Mouse (Mus musculus) embryonic fibroblast, embryonic 13.5 days (primary cell): ENCODE measurements at regions not wholly inside any gene's neighbourhood (a gene's known extent, or its start where the extent isn't known, plus 50 kb on each side); places are given as distances from the start of the nearest gene placed in this dataset.
A peak's percentile ranks its signal among the peaks of the same experiment; 100 is the strongest.

Experiments
- H3K27ac ChIP-seq: 2 replicates; pipeline ENCODE4 v1.5.1; 2012; ENCODE audit warnings: low read length, control low read depth, inconsistent platforms; ENCODE audit not compliant: insufficient read depth
- H3K4me1 ChIP-seq: 2 replicates; pipeline ENCODE4 v1.6.1; 2011; ENCODE audit warnings: low read length; ENCODE audit not compliant: control insufficient read depth, insufficient read depth
- H3K4me3 ChIP-seq: 2 replicates; pipeline ENCODE4 v1.5.1; 2011; ENCODE audit warnings: mild to moderate bottlenecking, control low read depth, low read length; ENCODE audit not compliant: insufficient read depth
- CTCF ChIP-seq: IDR thresholded peaks from 2 replicates; pipeline ENCODE4 v1.5.1; 2011; ENCODE audit warnings: mild to moderate bottlenecking, control low read depth, low read length, moderate library complexity, borderline replicate concordance; ENCODE audit not compliant: insufficient read depth
- POLR2A ChIP-seq: IDR thresholded peaks from 2 replicates; pipeline ENCODE4 v1.6.1; 2011; ENCODE audit warnings: low read depth, mild to moderate bottlenecking, control low read depth, low read length, moderate library complexity

GRCm38 (mm10) chr16:29939869-29940707 is 124.1 kb upstream of the Hes1 start:
- H3K27ac ChIP-seq = no peak overlapping the region
- TF ChIP-seq POLR2A = no peak
- no peak for TF ChIP-seq CTCF
- H3K4me1 ChIP-seq = peaks cover 3% of the 10 kb centered on the region; the same call in 1 of the 2 replicates
- H3K4me3 ChIP-seq = no peak overlapping the region

GRCm38 (mm10) chr16:29942111-29942510 is 122.1 kb upstream of the Hes1 start:
- Histone ChIP-seq H3K27ac (no peak overlapping the region), H3K4me3 (no peak overlapping the region), H3K4me1 (peaks cover 3% of the 10 kb centered on the region; the same call in 1 of the 2 replicates)
- TF ChIP-seq CTCF (no peak), POLR2A (no peak)

GRCm38 (mm10) chr16:29943963-29944860 is 120.0 kb upstream of the Hes1 start:
- no peak for TF ChIP-seq CTCF
- no peak for TF ChIP-seq POLR2A
- Histone ChIP-seq H3K27ac (no peak overlapping the region), H3K4me1 (peaks cover 3% of the 10 kb centered on the region; the same call in 1 of the 2 replicates), H3K4me3 (no peak overlapping the region)

GRCm38 (mm10) chr16:29944966-29945365 is 119.2 kb upstream of the Hes1 start:
- TF ChIP-seq CTCF (no peak), POLR2A (no peak)
- peak overlapping the region; percentile 81; the same call in 1 of the 2 replicates for H3K27ac ChIP-seq
- H3K4me1 ChIP-seq = peaks cover 3% of the 10 kb centered on the region; the same call in 1 of the 2 replicates
- H3K4me3 ChIP-seq = no peak overlapping the region

GRCm38 (mm10) chr16:29945376-29945890 is 118.8 kb upstream of the Hes1 start:
- TF ChIP-seq POLR2A = no peak
- no peak for TF ChIP-seq CTCF

GRCm38 (mm10) chr16:29945891-29946598 is 118.1 kb upstream of the Hes1 start:
- H3K27ac ChIP-seq = peak overlapping the region; percentile 81
- peak overlapping the region; percentile 28; the same call in 1 of the 2 replicates for H3K4me3 ChIP-seq
- H3K4me1 ChIP-seq = peaks cover 3% of the 10 kb centered on the region; the same call in 1 of the 2 replicates
- TF ChIP-seq CTCF (no peak), POLR2A (0 out of 2 replicates have a peak, but pooled peaks have one; percentile 10)

More at GRCm38 (mm10) chr16:29945376-29945890, 118.8 kb upstream of the Hes1 start:
- H3K4me3 ChIP-seq = peak overlapping the region; percentile 28; the same call in 1 of the 2 replicates
- H3K27ac ChIP-seq = peak overlapping the region; percentile 81
- peaks cover 3% of the 10 kb centered on the region; the same call in 1 of the 2 replicates for H3K4me1 ChIP-seq

GRCm38 (mm10) chr16:29946966-29947365 is 117.2 kb upstream of the Hes1 start:
- H3K4me1 ChIP-seq = peaks cover 3% of the 10 kb centered on the region; the same call in 1 of the 2 replicates
- no peak for TF ChIP-seq POLR2A
- no peak for TF ChIP-seq CTCF
- H3K27ac ChIP-seq = no peak overlapping the region
- no peak overlapping the region for H3K4me3 ChIP-seq

- peaks cover 3% of the 10 kb centered on the region; the same call in 1 of the 2 replicates for H3K4me1 ChIP-seq
Observed at GRCm38 (mm10) chr16:29947670-29948069, 116.5 kb upstream of the Hes1 start.

GRCm38 (mm10) chr16:29950136-29950535 is 114.0 kb upstream of the Hes1 start:
- H3K4me1 ChIP-seq = peaks cover 2% of the 10 kb centered on the region; the same call in 1 of the 2 replicates
- no peak overlapping the region for H3K27ac ChIP-seq
- no peak overlapping the region for H3K4me3 ChIP-seq
- TF ChIP-seq POLR2A (no peak), CTCF (no peak)

More at GRCm38 (mm10) chr16:29947670-29948069, 116.5 kb upstream of the Hes1 start:
- TF ChIP-seq POLR2A = no peak
- no peak for TF ChIP-seq CTCF
- no peak overlapping the region for H3K4me3 ChIP-seq
- H3K27ac ChIP-seq = no peak overlapping the region
